Mouse (Mus musculus) cerebellum, adult 2 months (tissue): ENCODE data around the gene Sppl3. TPM values are rescaled to one million over a fixed set of nuclear protein-coding genes. Genes with fewer than 3 reads are reported as not detected.
A peak's percentile ranks its signal among the peaks of the same experiment; 100 is the strongest.

Source experiments
- DNase-seq, 2 experiments: peaks; one replicate each; pipeline ENCODE4 v3.0.0; 2021
- H3K27ac ChIP-seq: fragments of 200-500 bp; 2 replicates; pipeline ENCODE4 v1.5.1; 2012; ENCODE audit warnings: low read length, control low read depth, inconsistent platforms; ENCODE audit not compliant: insufficient read depth
- H3K27me3 ChIP-seq: fragments of 200-500 bp; 2 replicates; pipeline ENCODE4 v1.6.1; 2012; ENCODE audit warnings: inconsistent platforms, mild to moderate bottlenecking, low read length, moderate library complexity; ENCODE audit not compliant: control insufficient read depth, insufficient read depth
- H3K4me1 ChIP-seq: fragments of 200-500 bp; 2 replicates; pipeline ENCODE4 v1.6.1; 2011; ENCODE audit warnings: low read length; ENCODE audit not compliant: control insufficient read depth, insufficient read depth
- H3K4me3 ChIP-seq: fragments of 200-500 bp; replicated peaks from 2 replicates; pipeline ENCODE3; 2011; ENCODE audit warnings: mild to moderate bottlenecking, low read depth, low read length, control low read depth; ENCODE audit not compliant: insufficient read depth
- CTCF ChIP-seq: fragments of 200-500 bp; IDR thresholded peaks from 2 replicates; pipeline ENCODE4 v1.5.1; 2011; ENCODE audit warnings: low read depth, mild to moderate bottlenecking, control low read depth, low read length, moderate library complexity, borderline replicate concordance; ENCODE audit not compliant: insufficient read depth
- POLR2A ChIP-seq: fragments of 200-500 bp; IDR thresholded peaks from 2 replicates; pipeline ENCODE4 v1.6.1; 2011; ENCODE audit warnings: low read length, control low read depth, borderline replicate concordance; ENCODE audit not compliant: insufficient read depth
- WGBS: fragments of 180-500 bp; shearing (Covaris S2); methylation state at CpG from one replicate; pipeline ENCODE4 v1.1.7; 2018; 5-methylcytosine and 5-hydroxymethylcytosine counted together
- polyA plus RNA-seq: library from polyadenylated mRNA; depleted of rRNA; stranded (reverse); fragments of >200 nt; gene quantifications from 2 replicates; pipeline ENCODE4 v1.2.3, GENCODE M21; 2012

Sppl3 gene
- polyA plus RNA-seq, 1 experiment, result 64.2 TPM

GRCm38 (mm10) chr5:115013436-115013835 lies 2.5 kb downstream of the Sppl3 start:
- TF ChIP-seq POLR2A (no peak), CTCF (no peak)
- no peak for DNase-seq
- Histone ChIP-seq H3K27ac (no peak overlapping the region), H3K4me1 (peaks cover 19% of the 10 kb centered on the region), H3K4me3 (no peak overlapping the region), H3K27me3 (no peaks in the 10 kb centered on the region)
- WGBS, result 35% methylated on average over 3 of the region's 3 CpGs

DNA sequence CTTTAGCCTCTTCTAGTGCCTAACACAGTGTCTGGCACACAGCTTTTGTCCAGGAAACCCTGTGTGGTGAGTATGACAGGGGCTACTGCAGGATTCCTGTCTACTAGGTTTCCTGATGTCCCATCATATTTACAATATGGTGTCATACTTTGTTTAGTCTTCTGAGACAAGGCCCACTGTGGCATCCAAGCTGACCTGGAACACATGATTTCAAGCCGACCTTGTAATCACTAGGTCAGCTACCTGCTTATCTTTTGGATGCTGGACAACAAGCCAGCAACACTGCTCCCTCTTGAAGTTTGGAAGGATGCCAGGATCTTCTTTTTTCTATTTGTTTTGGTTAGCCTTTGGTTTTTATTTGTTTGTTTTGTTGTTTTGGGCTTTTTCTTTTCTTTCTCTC lies 3.6 kb downstream of the Sppl3 start:
- no peak for TF ChIP-seq CTCF
- TF ChIP-seq POLR2A, result no peak
- 2% methylated on average over 1 of the region's 1 CpGs for WGBS
- Histone ChIP-seq H3K27me3 (no peaks in the 10 kb centered on the region), H3K4me3 (no peak overlapping the region), H3K27ac (no peak overlapping the region), H3K4me1 (peaks cover 24% of the 10 kb centered on the region)
- no peak for DNase-seq

GRCm38 (mm10) chr5:115015121-115015520 lies 4.2 kb downstream of the Sppl3 start:
- Histone ChIP-seq H3K4me1 (peaks cover 24% of the 10 kb centered on the region), H3K4me3 (no peak overlapping the region), H3K27me3 (no peaks in the 10 kb centered on the region), H3K27ac (no peak overlapping the region)
- WGBS, result 35% methylated on average over 4 of the region's 4 CpGs
- no peak for TF ChIP-seq CTCF
- TF ChIP-seq POLR2A, result no peak
- no peak for DNase-seq

DNA sequence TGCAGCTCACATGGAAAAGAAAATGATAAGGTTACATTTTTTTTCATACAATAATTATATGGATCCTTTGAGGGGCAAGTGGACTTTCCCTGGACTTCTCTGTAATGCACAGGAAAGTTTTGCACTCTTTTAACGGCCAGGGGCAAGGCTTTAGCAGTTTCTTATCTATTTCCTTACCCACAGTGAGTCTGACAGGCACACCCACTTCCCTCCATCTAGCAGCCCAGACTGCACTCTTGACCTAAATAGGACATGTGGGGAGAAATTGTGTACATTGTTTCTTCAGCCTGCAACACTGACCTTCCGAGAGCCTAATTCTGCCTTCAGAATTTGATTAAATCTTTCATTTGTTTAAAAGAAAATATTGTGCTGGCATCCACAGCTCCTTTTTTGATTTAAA lies 7.3 kb downstream of the Sppl3 start:
- H3K4me3 ChIP-seq, result no peak overlapping the region
- H3K27me3 ChIP-seq, result no peaks in the 10 kb centered on the region
- no peak for DNase-seq
- TF ChIP-seq POLR2A (no peak), CTCF (no peak)
- no peak overlapping the region for H3K27ac ChIP-seq
- H3K4me1 ChIP-seq, result peaks cover 18% of the 10 kb centered on the region
- 52% methylated on average over 2 of the region's 2 CpGs for WGBS

DNA sequence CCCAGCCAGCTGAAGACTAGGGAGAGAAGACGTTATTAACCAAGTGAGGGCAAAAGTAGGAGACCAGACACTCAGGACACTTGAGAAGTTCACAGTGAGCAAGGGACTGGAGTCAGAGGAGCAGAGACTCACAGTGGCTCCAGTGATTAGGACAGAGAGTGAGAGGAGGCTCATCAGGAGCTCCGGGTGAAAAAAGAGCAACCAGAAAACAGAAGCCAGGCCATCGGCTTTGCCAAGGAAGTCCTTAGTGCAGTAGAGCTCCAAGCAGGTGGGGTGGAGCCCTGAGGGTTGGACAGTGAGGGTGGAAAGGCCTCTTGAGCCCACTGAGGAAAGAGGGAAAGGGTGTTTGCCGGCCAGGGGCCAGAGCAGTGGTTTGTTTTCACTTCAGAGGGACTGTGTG lies 7.9 kb downstream of the Sppl3 start:
- peak in 1 of 2 experiments; percentile 25 for DNase-seq
- Histone ChIP-seq H3K27ac (peak overlapping the region; percentile 64; the same call in 1 of the 2 replicates), H3K4me3 (no peak overlapping the region), H3K27me3 (no peaks in the 10 kb centered on the region), H3K4me1 (peaks cover 15% of the 10 kb centered on the region)
- no peak for TF ChIP-seq CTCF
- TF ChIP-seq POLR2A, result no peak
- 18% methylated on average over 4 of the region's 4 CpGs for WGBS

- TF ChIP-seq POLR2A (no peak), CTCF (no peak)
- no peaks in the 10 kb centered on the region for H3K27me3 ChIP-seq
- no peak overlapping the region for H3K27ac ChIP-seq
- DNase-seq, result no peak
- WGBS, result 95% methylated on average over 7 of the region's 7 CpGs
- H3K4me1 ChIP-seq, result peaks cover 12% of the 10 kb centered on the region
- no peak overlapping the region for H3K4me3 ChIP-seq
Measured at GRCm38 (mm10) chr5:115022021-115022420, 11.1 kb downstream of the Sppl3 start.

GRCm38 (mm10) chr5:115026170-115026569 lies 15.2 kb downstream of the Sppl3 start:
- no peak for DNase-seq
- TF ChIP-seq POLR2A (no peak), CTCF (peak; percentile 18; the same call in 1 of the 2 replicates)
- Histone ChIP-seq H3K4me1 (peaks cover 10% of the 10 kb centered on the region), H3K27me3 (no peaks in the 10 kb centered on the region; the same call in 1 of the 2 replicates), H3K27ac (no peak overlapping the region), H3K4me3 (no peak overlapping the region)
- WGBS, result 53% methylated on average over 4 of the region's 4 CpGs

DNA sequence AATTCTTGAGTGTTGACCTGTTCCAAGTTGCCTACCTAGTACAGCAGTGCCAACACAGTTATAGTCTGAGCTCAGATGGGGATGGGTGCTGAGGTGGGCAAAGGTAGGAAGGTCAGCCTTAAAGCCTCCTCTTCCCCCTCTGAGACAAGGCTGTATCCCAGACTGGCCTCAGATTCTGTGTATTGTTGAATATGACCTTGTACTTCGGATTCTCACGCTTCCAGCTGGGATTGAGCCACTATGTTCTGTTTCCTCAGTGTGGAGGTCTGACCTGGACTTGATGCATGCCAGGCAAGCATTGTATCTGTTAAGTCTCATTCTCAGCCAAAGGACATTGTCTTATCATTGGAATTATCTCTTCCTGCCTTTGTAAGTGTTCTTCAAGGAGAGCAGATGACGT lies 16.2 kb downstream of the Sppl3 start:
- no peak for DNase-seq
- 61% methylated on average over 3 of the region's 3 CpGs for WGBS
- TF ChIP-seq POLR2A, result no peak
- no peak for TF ChIP-seq CTCF
- Histone ChIP-seq H3K4me3 (no peak overlapping the region), H3K4me1 (peaks cover 10% of the 10 kb centered on the region), H3K27me3 (no peaks in the 10 kb centered on the region; the same call in 1 of the 2 replicates), H3K27ac (no peak overlapping the region)
